Mouse (Mus musculus) cortical plate, adult 2 months (tissue): ENCODE measurements around the gene Gm49403. TPM values are rescaled to one million over a fixed set of nuclear protein-coding genes. Genes with fewer than 3 reads are reported as not detected.
"Not testable (repeated sequence)": the region's sequence is repeated elsewhere in the genome, so short reads cannot be mapped to it uniquely, and the experiment has no call there.

Experiments
- H3K27ac ChIP-seq: fragments of 200-500 bp; 2 replicates; pipeline ENCODE4 v1.5.1; 2012; ENCODE audit warnings: low read length, control low read depth, inconsistent platforms; ENCODE audit not compliant: insufficient read depth
- H3K4me1 ChIP-seq: fragments of 200-500 bp; 2 replicates; pipeline ENCODE4 v1.6.1; 2011; ENCODE audit warnings: low read length; ENCODE audit not compliant: control insufficient read depth, insufficient read depth
- H3K4me3 ChIP-seq: fragments of 200-500 bp; 2 replicates; pipeline ENCODE4 v1.5.1; 2011; ENCODE audit warnings: mild to moderate bottlenecking, low read length, control low read depth; ENCODE audit not compliant: insufficient read depth
- CTCF ChIP-seq: fragments of 200-500 bp; IDR thresholded peaks from 2 replicates; pipeline ENCODE4 v1.5.1; 2011; ENCODE audit warnings: mild to moderate bottlenecking, control low read depth, low read length; ENCODE audit not compliant: insufficient read depth; ENCODE audit errors: extremely low read depth
- POLR2A ChIP-seq: fragments of 200-500 bp; IDR thresholded peaks from 2 replicates; pipeline ENCODE4 v1.6.1; 2011; ENCODE audit warnings: mild to moderate bottlenecking, low read length, control low read depth; ENCODE audit not compliant: insufficient read depth; ENCODE audit errors: extremely low read depth
- polyA plus RNA-seq: library from polyadenylated mRNA; depleted of rRNA; stranded (reverse); fragments of >200 nt; gene quantifications from 2 replicates; pipeline ENCODE4 v1.2.3, GENCODE M21; 2012

The Gm49403 gene
- polyA plus RNA-seq, 1 experiment: not detected

- TF ChIP-seq CTCF (no peak), POLR2A (peak; percentile 95)
- Histone ChIP-seq H3K27ac (no peak within 1 kb of the TSS), H3K4me1 (no peaks in the 10 kb centered on the region; the same call in 1 of the 2 replicates), H3K4me3 (peak within 1 kb of the TSS; percentile 49)
Measured at GRCm38 (mm10) chr19:8888511-8889385, 5.0 kb downstream of the Gm49403 start, which contains the start of the genes 1810009A15Rik and Gm49416. TSS of gene 1810009A15Rik (plus strand) at chr19:8888853. TSS of gene Gm49416 (plus strand) at chr19:8888926.

DNA sequence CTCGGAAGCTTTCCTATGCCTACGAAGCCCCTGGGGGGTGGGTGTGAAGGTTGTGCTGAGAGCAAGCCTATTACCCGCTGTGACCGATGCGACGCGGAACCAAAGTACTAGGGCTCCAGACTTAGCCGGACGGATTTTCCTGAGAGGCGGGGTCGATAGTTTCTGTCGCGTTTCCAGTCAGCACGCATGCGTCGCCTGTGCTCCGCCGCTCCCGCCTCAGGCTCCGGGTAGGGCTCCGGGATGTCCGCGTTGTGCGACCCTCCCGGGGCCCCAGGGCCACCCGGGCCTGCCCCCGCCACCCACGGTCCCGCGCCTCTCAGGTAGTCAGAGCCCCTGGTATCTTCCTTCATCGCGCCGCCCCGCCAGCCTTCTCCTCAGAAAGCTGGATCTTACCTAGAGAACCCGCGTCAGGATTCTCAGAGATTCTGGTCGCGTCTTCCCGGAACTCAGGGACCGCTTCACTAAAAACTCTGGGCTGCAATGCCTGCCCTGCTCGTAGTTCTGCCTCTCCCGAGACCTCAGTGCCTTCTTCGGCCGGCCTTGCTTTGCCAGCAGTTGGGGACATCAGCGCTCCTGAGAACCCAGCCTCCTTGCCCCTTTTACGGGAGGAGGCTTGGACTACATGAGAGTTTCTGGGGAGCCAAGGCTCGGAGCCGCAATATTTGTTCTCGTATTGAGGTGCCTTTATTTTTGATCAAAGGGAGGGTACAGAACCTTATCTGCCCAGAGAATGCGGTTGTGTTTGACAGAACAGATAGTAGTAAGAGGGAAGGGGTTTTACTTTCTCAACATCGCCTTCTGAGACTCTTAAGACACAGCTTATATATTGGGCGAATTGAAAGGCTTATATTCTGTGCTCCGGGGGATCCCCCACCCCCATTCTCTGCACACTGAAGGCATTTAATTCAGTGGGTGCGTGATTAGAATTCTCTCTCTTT is 9.4 kb downstream of the Gm49403 start, which contains the start of gene Ints5:
TSS of gene Ints5 (plus strand) at position 177 of the 938 bp plus-strand sequence.
- TF ChIP-seq CTCF (no peak), POLR2A (peak; percentile 81)
- Histone ChIP-seq H3K4me3 (peak within 1 kb of the TSS; percentile 78), H3K4me1 (no peaks in the 10 kb centered on the region; the same call in 1 of the 2 replicates), H3K27ac (no peak within 1 kb of the TSS)

GRCm38 (mm10) chr19:8895397-8895960 is 11.7 kb downstream of the Gm49403 start:
- TF ChIP-seq CTCF: no peak
- TF ChIP-seq POLR2A: no peak
- no peak overlapping the region for H3K4me3 ChIP-seq

DNA sequence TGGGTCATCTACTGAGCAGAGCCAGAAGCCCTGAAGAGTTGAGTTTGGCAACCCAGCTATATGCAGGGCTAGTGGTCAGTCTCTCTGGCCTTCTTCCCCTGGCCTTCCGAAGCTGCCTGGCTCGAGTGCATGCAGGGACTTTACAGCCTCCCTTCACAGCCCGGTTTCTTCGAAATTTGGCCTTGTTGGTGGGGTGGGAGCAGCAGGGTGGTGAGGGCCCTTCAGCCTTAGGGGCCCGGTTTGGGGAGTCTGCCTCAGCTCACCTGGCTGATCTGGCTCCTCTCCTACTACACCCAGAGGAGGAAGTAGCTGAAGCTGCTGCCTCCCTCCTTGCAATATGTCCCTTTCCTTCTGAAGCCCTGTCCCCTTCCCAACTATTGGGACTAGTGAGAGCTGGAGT is 12.5 kb downstream of the Gm49403 start:
- H3K27ac ChIP-seq, H3K4me3 ChIP-seq, H3K4me1 ChIP-seq: not testable (repeated sequence)

More at GRCm38 (mm10) chr19:8895397-8895960, 11.7 kb downstream of the Gm49403 start:
- Histone ChIP-seq H3K4me1 (no peaks in the 10 kb centered on the region; the same call in 1 of the 2 replicates), H3K27ac (no peak overlapping the region)

GRCm38 (mm10) chr19:8897211-8897864 is 13.6 kb downstream of the Gm49403 start:
- not testable (repeated sequence) for H3K4me1 ChIP-seq
- H3K27ac ChIP-seq: 0 out of 2 replicates have a peak overlapping the region, but pooled peaks have one; percentile 23
- peak overlapping the region; percentile 80 for H3K4me3 ChIP-seq

GRCm38 (mm10) chr19:8897865-8898495 is 14.2 kb downstream of the Gm49403 start, which contains the start of gene Ganab:
TSS of gene Ganab (plus strand) at chr19:8898071.
- no peak for TF ChIP-seq CTCF
- TF ChIP-seq POLR2A: peak; percentile 72; the same call in 1 of the 2 replicates
- H3K4me3 ChIP-seq: peak within 1 kb of the TSS; percentile 80
- peak within 1 kb of the TSS; percentile 40; the same call in 1 of the 2 replicates for H3K27ac ChIP-seq
- H3K4me1 ChIP-seq: no peaks in the 10 kb centered on the region; the same call in 1 of the 2 replicates

- H3K27ac ChIP-seq: 0 out of 2 replicates have a peak overlapping the region, but pooled peaks have one; percentile 40
- peak overlapping the region; percentile 80 for H3K4me3 ChIP-seq
- no peak for TF ChIP-seq POLR2A
- no peak for TF ChIP-seq CTCF
- no peaks in the 10 kb centered on the region; the same call in 1 of the 2 replicates for H3K4me1 ChIP-seq
Measured at GRCm38 (mm10) chr19:8898576-8898975, 14.8 kb downstream of the Gm49403 start.

- Histone ChIP-seq H3K4me1 (no peaks in the 10 kb centered on the region; the same call in 1 of the 2 replicates), H3K4me3 (no peak overlapping the region; the same call in 1 of the 2 replicates), H3K27ac (no peak overlapping the region)
- no peak for TF ChIP-seq POLR2A
- TF ChIP-seq CTCF: no peak
Measured at GRCm38 (mm10) chr19:8899079-8899478, 15.3 kb downstream of the Gm49403 start.

DNA sequence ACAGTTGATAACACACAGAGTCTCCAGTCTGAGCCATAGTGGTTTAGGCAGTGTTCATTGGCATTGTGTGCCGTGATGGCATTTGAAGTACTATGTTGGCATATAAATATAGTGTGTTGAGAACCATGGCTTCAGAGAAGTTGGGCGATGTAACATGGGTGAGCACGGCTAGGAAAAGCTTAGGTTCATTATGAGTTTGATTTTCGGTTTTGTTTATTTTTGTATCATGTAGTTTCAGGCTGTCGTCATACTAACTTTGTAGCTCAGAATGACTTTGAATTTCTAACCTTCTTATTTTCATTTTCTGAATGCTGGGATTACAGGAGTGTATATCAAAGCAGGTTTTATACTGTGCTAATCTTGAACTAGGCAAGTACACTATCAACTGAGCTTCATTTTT is 19.7 kb downstream of the Gm49403 start:
- TF ChIP-seq CTCF (no peak), POLR2A (no peak)
- no peak overlapping the region for H3K27ac ChIP-seq
- no peak overlapping the region for H3K4me3 ChIP-seq
- H3K4me1 ChIP-seq: no peaks in the 10 kb centered on the region; the same call in 1 of the 2 replicates
